ENCODE assay signal across 30 mouse cellular contexts in genomic region chr17:85484015-85484414, GRCm38 (mm10).
A peak's percentile ranks its signal among the peaks of the same experiment; 100 is the strongest.
DNase-seq lines count a peak whose midpoint lies in the region; ATAC-seq lines count a peak whose summit lies in the region.
"Had no signal": no experiment of that assay in that cellular context is flagged by ENCODE, and none has a peak within 500 bp of the region (broad histone marks: within the 10 kb centered on the region; RNA-seq: fewer than 3 reads in every experiment).

No protein-coding gene starts in this region.

- 49% methylated on average over 8 of the region's 8 CpGs for WGBS in neural tube, embryonic 15.5 days
- 45% methylated on average over 8 of the region's 8 CpGs for WGBS in intestine, embryonic 15.5 days
- WGBS in stomach, embryonic 16.5 days = 38% methylated on average over 8 of the region's 8 CpGs
- 72% methylated on average over 8 of the region's 8 CpGs for WGBS in forebrain, embryonic 11.5 days
- WGBS in forebrain, embryonic 13.5 days = 68% methylated on average over 8 of the region's 8 CpGs

- no peak overlapping the region for H3K9ac ChIP-seq in neural tube, embryonic 15.5 days (replicated peaks)
- no peak overlapping the region for H3K9ac ChIP-seq in intestine, embryonic 15.5 days
- H3K9ac ChIP-seq in stomach, embryonic 16.5 days (ENCODE audit: low read length) = no peak overlapping the region
- H3K9ac ChIP-seq in forebrain, embryonic 11.5 days (ENCODE audit: low read length) = no peak overlapping the region
- H3K9ac ChIP-seq in forebrain, embryonic 13.5 days = no peak overlapping the region
- H3K9ac ChIP-seq: embryonic facial prominence, embryonic 13.5 days; forebrain, postnatal 0 days; heart, embryonic 12.5 days; heart, embryonic 15.5 days; hindbrain, embryonic 13.5 days had no signal

- peaks cover 94% of the 10 kb centered on the region for H3K27me3 ChIP-seq in neural tube, embryonic 15.5 days (replicated peaks)
- H3K27me3 ChIP-seq in intestine, embryonic 15.5 days (replicated peaks) = peaks cover 68% of the 10 kb centered on the region
- H3K27me3 ChIP-seq in stomach, embryonic 16.5 days (ENCODE audit: control insufficient read depth, insufficient read depth, low read length) = peaks cover 74% of the 10 kb centered on the region
- H3K27me3 ChIP-seq in forebrain, embryonic 11.5 days (ENCODE audit: control insufficient read depth, insufficient read depth, low read length) = peaks cover 23% of the 10 kb centered on the region
- H3K27me3 ChIP-seq in forebrain, embryonic 13.5 days = peaks cover 72% of the 10 kb centered on the region

- H3K27ac ChIP-seq in neural tube, embryonic 15.5 days (replicated peaks) = no peak overlapping the region
- H3K27ac ChIP-seq in intestine, embryonic 15.5 days = no peak overlapping the region
- H3K27ac ChIP-seq in stomach, embryonic 16.5 days (ENCODE audit: low read length) = no peak overlapping the region
- H3K27ac ChIP-seq in forebrain, embryonic 11.5 days (ENCODE audit: low read depth, low read length) = no peak overlapping the region
- no peak overlapping the region for H3K27ac ChIP-seq in forebrain, embryonic 13.5 days
- H3K27ac ChIP-seq: embryonic facial prominence, embryonic 10.5 days; embryonic facial prominence, embryonic 13.5 days; gastrocnemius, adult 2 months; heart, embryonic 15.5 days; hindbrain, embryonic 10.5 days; hindbrain, embryonic 13.5 days had no signal

- H3K36me3 ChIP-seq in neural tube, embryonic 15.5 days = no peaks in the 10 kb centered on the region
- no peaks in the 10 kb centered on the region for H3K36me3 ChIP-seq in intestine, embryonic 15.5 days
- H3K36me3 ChIP-seq in stomach, embryonic 16.5 days (ENCODE audit: control insufficient read depth, insufficient read depth, low read length) = no peaks in the 10 kb centered on the region
- no peaks in the 10 kb centered on the region for H3K36me3 ChIP-seq in forebrain, embryonic 11.5 days (ENCODE audit: control insufficient read depth, insufficient read depth, low read length)
- H3K36me3 ChIP-seq in forebrain, embryonic 13.5 days (ENCODE audit: poor library complexity, severe bottlenecking) = no peaks in the 10 kb centered on the region
- H3K36me3 ChIP-seq: embryonic facial prominence, embryonic 10.5 days; embryonic facial prominence, embryonic 13.5 days; heart, embryonic 12.5 days; heart, embryonic 15.5 days; hindbrain, embryonic 10.5 days; hindbrain, embryonic 13.5 days had no signal

- H3K4me3 ChIP-seq in neural tube, embryonic 15.5 days (replicated peaks) = no peak overlapping the region
- no peak overlapping the region for H3K4me3 ChIP-seq in intestine, embryonic 15.5 days (replicated peaks)
- no peak overlapping the region for H3K4me3 ChIP-seq in stomach, embryonic 16.5 days (replicated peaks; ENCODE audit: low read length)
- H3K4me3 ChIP-seq in forebrain, embryonic 11.5 days (ENCODE audit: low read depth, low read length) = no peak overlapping the region
- no peak overlapping the region for H3K4me3 ChIP-seq in forebrain, embryonic 13.5 days
- H3K4me3 ChIP-seq: embryonic facial prominence, embryonic 10.5 days; embryonic facial prominence, embryonic 13.5 days; erythroblast, embryonic 14.5 days; gastrocnemius, adult 2 months; heart, embryonic 12.5 days; heart, embryonic 15.5 days; hindbrain, embryonic 10.5 days; hindbrain, embryonic 13.5 days had no signal

- H3K4me2 ChIP-seq in neural tube, embryonic 15.5 days = no peak overlapping the region
- no peak overlapping the region for H3K4me2 ChIP-seq in intestine, embryonic 15.5 days (replicated peaks)
- no peak overlapping the region for H3K4me2 ChIP-seq in stomach, embryonic 16.5 days (ENCODE audit: low read depth, low read length)
- no peak overlapping the region for H3K4me2 ChIP-seq in forebrain, embryonic 11.5 days (ENCODE audit: low read depth, low read length, severe bottlenecking)
- H3K4me2 ChIP-seq in forebrain, embryonic 13.5 days = no peak overlapping the region
- H3K4me2 ChIP-seq: heart, embryonic 12.5 days; heart, embryonic 15.5 days; hindbrain, embryonic 13.5 days had no signal

- 0 out of 2 replicates have a peak, but pooled peaks cover 6% of the 10 kb centered on the region for H3K4me1 ChIP-seq in neural tube, embryonic 15.5 days
- peaks cover 8% of the 10 kb centered on the region for H3K4me1 ChIP-seq in intestine, embryonic 15.5 days (replicated peaks)
- peaks cover 3% of the 10 kb centered on the region; the same call in 1 of the 2 replicates for H3K4me1 ChIP-seq in stomach, embryonic 16.5 days (ENCODE audit: control insufficient read depth, insufficient read depth, low read length)
- peaks cover 17% of the 10 kb centered on the region for H3K4me1 ChIP-seq in forebrain, embryonic 11.5 days (replicated peaks; ENCODE audit: control insufficient read depth, insufficient read depth, low read length)
- peaks cover 32% of the 10 kb centered on the region for H3K4me1 ChIP-seq in forebrain, embryonic 13.5 days

- H3K9me3 ChIP-seq in neural tube, embryonic 15.5 days (replicated peaks) = no peaks in the 10 kb centered on the region
- H3K9me3 ChIP-seq in intestine, embryonic 15.5 days = no peaks in the 10 kb centered on the region
- no peaks in the 10 kb centered on the region for H3K9me3 ChIP-seq in stomach, embryonic 16.5 days (replicated peaks; ENCODE audit: control insufficient read depth, low read length)
- H3K9me3 ChIP-seq in forebrain, embryonic 11.5 days (ENCODE audit: control insufficient read depth, low read length) = no peaks in the 10 kb centered on the region
- H3K9me3 ChIP-seq in forebrain, embryonic 13.5 days (replicated peaks) = no peaks in the 10 kb centered on the region
- H3K9me3 ChIP-seq: embryonic facial prominence, embryonic 10.5 days; embryonic facial prominence, embryonic 13.5 days; heart, embryonic 12.5 days; heart, embryonic 15.5 days; hindbrain, embryonic 10.5 days; hindbrain, embryonic 13.5 days had no signal

- ATAC-seq in neural tube, embryonic 15.5 days (ENCODE audit: low FRiP score) = no peak
- peak; percentile 66 for ATAC-seq in intestine, embryonic 15.5 days
- ATAC-seq in stomach, embryonic 16.5 days (ENCODE audit: insufficient read depth, low FRiP score) = 0 out of 2 replicates have a peak, but pooled peaks have one; percentile 44
- no peak for ATAC-seq in forebrain, embryonic 11.5 days (replicated peaks; ENCODE audit: low FRiP score)
- no peak for ATAC-seq in granulocyte monocyte progenitor cell, adult 5-6 weeks (replicated peaks; ENCODE audit: poor library complexity, severe bottlenecking)
- ATAC-seq in forebrain, embryonic 13.5 days = no peak
- ATAC-seq: activated CD4-positive, CD25-positive, alpha-beta regulatory T cell, adult 4 months; CD4-positive, CD25-positive, alpha-beta regulatory T cell, adult 4 months; forebrain, embryonic 14.5 days; forebrain, postnatal 0 days; hindbrain, embryonic 16.5 days had no signal

- DNase-seq in neural tube, embryonic 10.5 days (ENCODE audit: extremely low spot score, low spot score) = peak; percentile 14
- no peak for DNase-seq in forebrain, embryonic 11.5 days (ENCODE audit: low spot score)
- DNase-seq: adrenal gland, adult 8-10 months; adrenal gland, postnatal 25 days; cerebellum, adult 11-12 months; cerebellum, adult 8-10 months; cerebellum, postnatal 10 days; cerebellum, postnatal 36 days; embryo, embryonic 11 days; forebrain, postnatal 0 days; gastrocnemius, adult 2 months; gastrocnemius, postnatal 25 days; heart, postnatal 10 days; heart, postnatal 36 days had no signal

Comparison
In these comparisons a context has a peak if more than half of its experiments do, and no peak if none do; other contexts are left out.
1. ATAC-seq: peak in intestine, embryonic 15.5 days (single experiment) and stomach, embryonic 16.5 days (single experiment); none in neural tube, embryonic 15.5 days (single experiment), forebrain, embryonic 11.5 days (single experiment), granulocyte monocyte progenitor cell, adult 5-6 weeks (single experiment) and forebrain, embryonic 13.5 days (single experiment).